Mouse (Mus musculus) CH12.LX (cell line): ENCODE results near the gene Rabgap1l.

Source experiments
- CTCF ChIP-seq, 2 experiments: IDR thresholded peaks in 1 of 2; conservative IDR thresholded peaks in 1 of 2; 2 replicates each; pipeline ENCODE4 v1.5.1; 2011 to 2012; ENCODE audit warnings: low read depth in 2 of 2, low read length in 2 of 2, improper control_type of control experiment in 1 of 2, inconsistent platforms in 1 of 2, mild to moderate bottlenecking in 1 of 2, moderate library complexity in 1 of 2
- IRF4 ChIP-seq: IDR thresholded peaks from 2 replicates; pipeline ENCODE4 v1.6.1; 2014; ENCODE audit warnings: low read depth, mild to moderate bottlenecking, inconsistent platforms, low read length, improper control_type of control experiment
- MAZ ChIP-seq: IDR thresholded peaks from 2 replicates; pipeline ENCODE4 v1.6.1; 2012; ENCODE audit warnings: low read depth, mild to moderate bottlenecking, inconsistent platforms, low read length, improper control_type of control experiment, moderate library complexity
- POLR2A ChIP-seq: IDR thresholded peaks from 2 replicates; pipeline ENCODE4 v1.6.1; 2011; ENCODE audit warnings: low read depth, mild to moderate bottlenecking, improper control_type of control experiment, low read length

- TF ChIP-seq MAZ (no peak), IRF4 (no peak), CTCF (conservative IDR thresholded peaks at IDR 0.05 in 1 of 2, IDR thresholded peaks at IDR 0.05 in 1 of 2; ENCODE audit: low read depth in 2 of 2, low read length in 2 of 2) (no peak), POLR2A (no peak)
These were observed 512.4 kb downstream of the Rabgap1l start for GRCm38 (mm10) chr1:160280603-160281002.
